Mouse (Mus musculus) liver, postnatal 0 days (tissue): Measurements from ENCODE around the gene Tsnax.

Experiments
- CTCF ChIP-seq: sonication (generic); IDR thresholded peaks from 2 replicates; pipeline ENCODE4 v1.5.1; 2016; ENCODE audit warnings: antibody characterized with exemption, low read depth
- EP300 ChIP-seq: IDR thresholded peaks from 2 replicates; pipeline ENCODE4 v1.6.1; 2016; ENCODE audit warnings: antibody characterized with exemption, low read depth, mild to moderate bottlenecking

GRCm38 (mm10) chr8:125069304-125069703 is 56.5 kb downstream of the Tsnax start:
- TF ChIP-seq CTCF (no peak), EP300 (no peak)
